Mouse (Mus musculus) liver, embryonic 14.5 days (tissue): ENCODE results near the gene Gabrg3. TPM values are rescaled to one million over a fixed set of nuclear protein-coding genes. Genes with fewer than 3 reads are reported as not detected.
A peak's percentile ranks its signal among the peaks of the same experiment; 100 is the strongest.

Experiments
- ATAC-seq: fragments of 200-750 bp; cut with Nextera tagmentation; 2 replicates; pipeline ENCODE4 v1.8.0; 2017; ENCODE audit warnings: moderate number of reproducible peaks, mild to moderate bottlenecking, moderate library complexity; ENCODE audit not compliant: insufficient read depth
- DNase-seq, 3 experiments: peaks; one replicate each; pipeline ENCODE4 v3.0.0-alpha.2; 2012 to 2013; ENCODE audit warnings: low read depth in 3 of 3, low spot score in 3 of 3
- H3K27ac ChIP-seq: fragments of 300-500 bp; sonication (generic); 2 replicates; pipeline ENCODE4 v1.5.1; 2014; ENCODE audit warnings: moderate library complexity, mild to moderate bottlenecking, control low read depth, inconsistent platforms
- H3K27me3 ChIP-seq: fragments of 300-500 bp; sonication (generic); 2 replicates; pipeline ENCODE4 v1.6.1; 2014; ENCODE audit warnings: mild to moderate bottlenecking, low read length, moderate library complexity; ENCODE audit not compliant: control insufficient read depth, insufficient read depth
- H3K36me3 ChIP-seq: fragments of 300-500 bp; sonication (generic); replicated peaks from 2 replicates; pipeline ENCODE4 v1.6.1; 2014; ENCODE audit warnings: low read depth; ENCODE audit not compliant: control insufficient read depth, insufficient read depth
- H3K4me1 ChIP-seq, 2 experiments: fragments of 200-500 bp in 1 of 2; fragments of 300-500 bp in 1 of 2; sonication (generic) in 1 of 2; replicated peaks; 2 replicates each; pipeline ENCODE4 v1.6.1; 2012 to 2014; ENCODE audit warnings: antibody characterized with exemption in 1 of 2, inconsistent platforms in 1 of 2, low read length in 1 of 2; ENCODE audit not compliant: control insufficient read depth in 2 of 2, insufficient read depth in 2 of 2
- H3K4me2 ChIP-seq: fragments of 300-500 bp; sonication (generic); 2 replicates; pipeline ENCODE4 v1.6.1; 2014; ENCODE audit warnings: low read depth, mild to moderate bottlenecking, control low read depth, moderate library complexity
- H3K4me3 ChIP-seq, 2 experiments: fragments of 200-500 bp in 1 of 2; fragments of 300-500 bp in 1 of 2; sonication (generic) in 1 of 2; 2 replicates each; pipeline ENCODE4 v1.5.1; 2012 to 2014; ENCODE audit warnings: low read depth in 2 of 2, low read length in 2 of 2, mild to moderate bottlenecking in 2 of 2, control low read depth in 1 of 2, inconsistent platforms in 1 of 2, moderate library complexity in 1 of 2; ENCODE audit not compliant: insufficient read depth in 1 of 2
- H3K9ac ChIP-seq: fragments of 300-500 bp; sonication (generic); replicated peaks from 2 replicates; pipeline ENCODE4 v1.6.1; 2014; ENCODE audit warnings: mild to moderate bottlenecking, control low read depth, moderate library complexity
- H3K9me3 ChIP-seq: fragments of 300-500 bp; sonication (generic); 2 replicates; pipeline ENCODE4 v1.6.1; 2016; ENCODE audit warnings: low read length, mixed read lengths; ENCODE audit not compliant: control insufficient read depth
- CTCF ChIP-seq: IDR thresholded peaks from 2 replicates; pipeline ENCODE4 v1.5.1; 2016; ENCODE audit warnings: antibody characterized with exemption, low read depth, control low read depth
- EP300 ChIP-seq: IDR thresholded peaks from 2 replicates; pipeline ENCODE4 v1.6.1; 2016; ENCODE audit warnings: antibody characterized with exemption, low read depth
- WGBS: fragments of 180-500 bp; shearing (Covaris S2); extraction: QIAGEN DNeasy Blood & Tissue Kit; methylation state at CpG from one replicate; pipeline ENCODE4 v1.1.7; 2014; ENCODE audit not compliant: insufficient replicate concordance; 5-methylcytosine and 5-hydroxymethylcytosine counted together
- polyA plus RNA-seq, 2 experiments: library from polyadenylated mRNA; depleted of rRNA in 1 of 2; stranded (reverse) in 1 of 2; unstranded in 1 of 2; fragments of >200 nt; fragmentation: Nextera tagmentation in 1 of 2; extraction: Ambion mirVana in 1 of 2; gene quantifications; 2 replicates each; pipeline versions ENCODE4 v1.2.1 to v1.2.3; 2012 to 2014

The Gabrg3 gene
- polyA plus RNA-seq, 2 experiments: 0.03 TPM; not detected in 1

DNA sequence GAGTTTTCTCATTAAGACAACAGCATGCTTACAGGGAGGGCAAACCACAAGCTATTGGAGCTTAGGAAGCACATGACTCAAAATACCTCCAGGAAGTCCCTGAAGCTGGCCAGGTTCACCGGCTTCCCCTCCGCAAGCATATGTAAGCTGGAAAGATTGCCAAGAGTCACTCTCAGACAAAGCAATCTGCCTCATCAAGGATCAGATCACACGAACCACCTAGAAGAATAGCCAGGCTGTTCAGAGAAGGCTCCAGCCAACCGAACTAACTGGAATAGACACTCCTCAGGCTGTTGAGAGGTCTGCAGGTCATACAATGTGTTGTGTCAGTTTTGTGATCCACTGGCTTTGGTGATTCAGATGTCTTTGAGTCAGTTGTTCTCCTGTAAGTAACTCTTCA, 24.2 kb upstream of the Gabrg3 start:
- DNase-seq (no peak), ATAC-seq (no peak)
- H3K9me3 ChIP-seq: no peaks in the 10 kb centered on the region
- H3K9ac ChIP-seq: no peak overlapping the region
- 51% methylated on average over 4 of the region's 4 CpGs for WGBS
- no peaks in the 10 kb centered on the region for H3K27me3 ChIP-seq
- H3K36me3 ChIP-seq: no peaks in the 10 kb centered on the region
- H3K27ac ChIP-seq: no peak overlapping the region
- no peak overlapping the region for H3K4me3 ChIP-seq
- no peak overlapping the region for H3K4me2 ChIP-seq
- no peaks in the 10 kb centered on the region for H3K4me1 ChIP-seq
- TF ChIP-seq EP300 (no peak), CTCF (no peak)

DNA sequence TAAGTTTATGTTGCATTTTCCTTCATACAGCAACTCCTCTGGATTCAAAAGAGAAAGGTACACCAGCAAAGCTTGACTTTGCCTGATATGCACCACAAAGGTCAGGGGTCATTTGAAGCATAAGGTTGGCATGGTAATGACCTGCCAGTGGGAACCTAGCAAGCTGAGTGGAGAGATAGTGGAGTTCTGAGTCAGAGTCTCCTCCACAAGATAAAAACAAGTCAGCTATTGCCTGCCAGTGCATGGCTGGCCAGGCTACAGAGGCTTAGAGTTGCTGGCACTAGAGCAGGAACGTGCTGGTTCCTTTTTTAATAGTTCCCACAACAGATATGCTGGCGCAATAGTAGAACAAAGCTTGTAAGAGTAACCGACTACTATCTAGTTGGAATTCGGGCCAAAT, 6.6 kb upstream of the Gabrg3 start:
- no peak for DNase-seq
- H3K27ac ChIP-seq: no peak overlapping the region
- TF ChIP-seq CTCF (no peak), EP300 (no peak)
- H3K4me2 ChIP-seq: no peak overlapping the region
- ATAC-seq: no peak
- H3K4me3 ChIP-seq: no peak overlapping the region
- no peaks in the 10 kb centered on the region for H3K9me3 ChIP-seq
- H3K27me3 ChIP-seq: no peaks in the 10 kb centered on the region
- WGBS: 47% methylated on average over 4 of the region's 4 CpGs
- no peaks in the 10 kb centered on the region for H3K4me1 ChIP-seq
- no peaks in the 10 kb centered on the region for H3K36me3 ChIP-seq
- H3K9ac ChIP-seq: no peak overlapping the region

DNA sequence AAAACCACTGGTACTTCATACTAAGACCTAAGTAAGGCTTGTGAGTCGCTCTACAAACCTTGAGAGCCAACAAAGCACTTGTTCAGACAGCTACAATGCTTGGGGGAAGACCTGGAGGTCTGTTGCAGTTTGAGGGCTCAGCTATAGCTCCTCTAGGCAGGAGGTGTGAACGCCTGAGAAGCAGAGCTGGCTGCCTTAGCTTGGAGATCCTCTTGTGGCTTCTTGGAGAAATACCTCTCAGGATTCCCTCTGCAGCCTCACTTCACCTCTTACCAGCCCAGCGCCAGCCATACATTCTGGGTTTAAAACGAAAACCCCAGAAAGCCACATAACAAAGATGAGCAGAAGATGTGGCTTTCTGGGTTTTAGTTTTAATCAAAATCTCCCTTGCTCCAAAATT, 3.1 kb upstream of the Gabrg3 start:
- no peak for ATAC-seq
- WGBS: 25% methylated on average over 4 of the region's 4 CpGs
- Histone ChIP-seq H3K4me1 (no peaks in the 10 kb centered on the region), H3K4me3 (no peak overlapping the region), H3K9ac (no peak overlapping the region), H3K36me3 (no peaks in the 10 kb centered on the region), H3K27me3 (peaks cover 13% of the 10 kb centered on the region), H3K27ac (no peak overlapping the region), H3K9me3 (no peaks in the 10 kb centered on the region), H3K4me2 (no peak overlapping the region)
- DNase-seq: no peak
- TF ChIP-seq CTCF (no peak), EP300 (no peak)

DNA sequence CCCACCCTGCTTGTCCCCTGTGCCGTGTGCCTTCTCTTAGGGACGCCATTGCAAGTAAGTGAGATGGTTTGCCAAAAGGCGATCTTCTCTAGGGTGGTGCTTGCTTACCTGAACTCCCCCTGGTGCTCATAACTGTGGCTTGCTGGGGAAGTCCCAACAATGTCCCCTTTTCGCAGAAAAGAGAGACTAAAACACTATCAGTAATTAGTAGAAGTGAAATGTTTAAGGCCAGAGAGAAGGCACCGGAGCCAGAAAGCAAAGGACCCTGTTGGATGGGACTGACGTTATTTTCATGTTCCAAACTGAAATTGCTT, 310 bp upstream of the Gabrg3 start:
- 15% methylated on average over 6 of the region's 6 CpGs for WGBS
- no peak overlapping the region for H3K4me3 ChIP-seq
- peaks cover 13% of the 10 kb centered on the region for H3K27me3 ChIP-seq
- DNase-seq (no peak), ATAC-seq (no peak)
- no peaks in the 10 kb centered on the region for H3K36me3 ChIP-seq
- TF ChIP-seq CTCF (no peak), EP300 (no peak)
- H3K9me3 ChIP-seq: no peaks in the 10 kb centered on the region
- no peak overlapping the region for H3K4me2 ChIP-seq
- no peaks in the 10 kb centered on the region for H3K4me1 ChIP-seq
- no peak overlapping the region for H3K9ac ChIP-seq
- no peak overlapping the region for H3K27ac ChIP-seq

DNA sequence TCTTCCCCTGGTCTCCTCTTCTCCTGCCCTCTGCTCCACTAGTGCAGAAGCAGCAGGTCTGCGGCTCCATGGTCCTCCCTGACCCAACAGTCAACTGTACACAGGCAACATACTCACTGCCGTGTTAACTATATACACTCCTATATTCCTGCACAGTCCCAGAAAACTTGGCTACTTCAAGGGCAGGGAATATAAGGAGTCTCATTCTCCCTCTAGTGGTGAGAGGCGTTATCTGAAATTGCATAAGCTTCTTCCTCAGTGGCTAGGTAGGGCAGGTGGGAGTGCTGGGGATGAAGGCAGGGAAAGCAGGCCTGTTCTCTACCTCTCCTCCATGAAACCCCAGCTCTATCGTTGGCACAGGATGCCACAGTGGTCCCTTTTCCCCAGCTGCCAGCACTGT, 2.9 kb downstream of the Gabrg3 start:
- DNase-seq: no peak
- WGBS: 28% methylated on average over 4 of the region's 4 CpGs
- H3K36me3 ChIP-seq: no peaks in the 10 kb centered on the region

DNA sequence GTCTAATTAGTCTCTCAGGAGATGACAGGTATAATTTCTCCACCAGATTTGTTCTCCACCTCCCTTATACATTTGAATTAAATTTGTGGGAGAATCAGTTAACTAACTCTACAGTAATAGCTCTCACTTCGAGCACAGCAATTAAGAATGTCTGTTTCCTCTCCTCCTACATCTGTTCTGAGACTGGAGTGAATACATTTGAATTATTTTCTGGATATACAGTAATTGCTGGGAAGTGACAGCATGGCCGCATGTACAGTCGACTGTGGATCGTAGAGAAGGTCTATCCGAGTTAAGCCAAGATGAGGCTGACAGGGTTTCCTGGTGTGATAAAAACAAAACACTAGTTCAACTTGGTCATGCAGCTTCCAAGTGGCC, 21.0 kb downstream of the Gabrg3 start:
- H3K4me3 ChIP-seq: no peak overlapping the region
- no peak overlapping the region for H3K9ac ChIP-seq
- DNase-seq: no peak
- no peaks in the 10 kb centered on the region for H3K36me3 ChIP-seq
- ATAC-seq: no peak
- no peaks in the 10 kb centered on the region for H3K9me3 ChIP-seq
- H3K4me2 ChIP-seq: no peak overlapping the region
- WGBS: 68% methylated on average over 5 of the region's 5 CpGs
- no peaks in the 10 kb centered on the region for H3K27me3 ChIP-seq
- no peaks in the 10 kb centered on the region for H3K4me1 ChIP-seq
- H3K27ac ChIP-seq: no peak overlapping the region
- TF ChIP-seq CTCF: no peak
- TF ChIP-seq EP300: no peak

More for the DNA sequence above, 2.9 kb downstream of the Gabrg3 start:
- ATAC-seq: no peak
- TF ChIP-seq EP300: no peak
- TF ChIP-seq CTCF: peak; percentile 25
- Histone ChIP-seq H3K27ac (no peak overlapping the region), H3K4me2 (no peak overlapping the region), H3K4me1 (no peaks in the 10 kb centered on the region), H3K9me3 (no peaks in the 10 kb centered on the region), H3K27me3 (peaks cover 13% of the 10 kb centered on the region), H3K4me3 (no peak overlapping the region), H3K9ac (no peak overlapping the region)
